Mouse (Mus musculus) hindbrain, embryonic 14.5 days (tissue): ENCODE data around the gene Clptm1. TPM values are rescaled to one million over a fixed set of nuclear protein-coding genes. Genes with fewer than 3 reads are reported as not detected.

Source experiments
- ATAC-seq: fragments of 200-750 bp; cut with Nextera tagmentation; 2 replicates; pipeline ENCODE4 v1.8.0; 2017; ENCODE audit warnings: moderate number of reproducible peaks, mild to moderate bottlenecking, moderate TSS enrichment, moderate library complexity; ENCODE audit not compliant: low FRiP score
- DNase-seq: peaks from one replicate; pipeline ENCODE4 v3.0.0-alpha.2; 2015; ENCODE audit warnings: low spot score
- H3K27ac ChIP-seq: fragments of 300-500 bp; sonication (generic); 2 replicates; pipeline ENCODE4 v1.5.1; 2014; ENCODE audit warnings: mild to moderate bottlenecking, moderate library complexity
- H3K27me3 ChIP-seq: fragments of 300-500 bp; sonication (generic); 2 replicates; pipeline ENCODE4 v1.6.1; 2014; ENCODE audit warnings: mild to moderate bottlenecking, low read length, mixed read lengths; ENCODE audit not compliant: control insufficient read depth, insufficient read depth
- H3K36me3 ChIP-seq: fragments of 300-500 bp; sonication (generic); replicated peaks from 2 replicates; pipeline ENCODE4 v1.6.1; 2014; ENCODE audit not compliant: control insufficient read depth, insufficient read depth
- H3K4me1 ChIP-seq: fragments of 300-500 bp; sonication (generic); replicated peaks from 2 replicates; pipeline ENCODE4 v1.6.1; 2014; ENCODE audit warnings: antibody characterized with exemption, low read length, mixed read lengths; ENCODE audit not compliant: control insufficient read depth, insufficient read depth
- H3K4me2 ChIP-seq: fragments of 300-500 bp; sonication (generic); replicated peaks from 2 replicates; pipeline ENCODE4 v1.6.1; 2014; ENCODE audit warnings: mild to moderate bottlenecking, moderate library complexity
- H3K4me3 ChIP-seq: fragments of 300-500 bp; sonication (generic); replicated peaks from 2 replicates; pipeline ENCODE4 v1.5.1; 2014; ENCODE audit warnings: mild to moderate bottlenecking, low read length
- H3K9ac ChIP-seq: fragments of 300-500 bp; sonication (generic); 2 replicates; pipeline ENCODE4 v1.6.1; 2014
- H3K9me3 ChIP-seq: fragments of 300-500 bp; sonication (generic); 2 replicates; pipeline ENCODE4 v1.6.1; 2016; ENCODE audit warnings: low read length; ENCODE audit not compliant: control insufficient read depth
- WGBS: fragments of 180-500 bp; shearing (Covaris S2); extraction: QIAGEN DNeasy Blood & Tissue Kit; methylation state at CpG from one replicate; pipeline ENCODE4 v1.1.7; 2014; 5-methylcytosine and 5-hydroxymethylcytosine counted together
- polyA plus RNA-seq: library from polyadenylated mRNA; unstranded; fragments of >200 nt; fragmentation: Nextera tagmentation; extraction: Ambion mirVana; gene quantifications from 2 replicates; pipeline ENCODE4 v1.2.1, GENCODE M21; 2014

The Clptm1 gene
- polyA plus RNA-seq, 1 experiment from 2014 or later, result 150 TPM

DNA sequence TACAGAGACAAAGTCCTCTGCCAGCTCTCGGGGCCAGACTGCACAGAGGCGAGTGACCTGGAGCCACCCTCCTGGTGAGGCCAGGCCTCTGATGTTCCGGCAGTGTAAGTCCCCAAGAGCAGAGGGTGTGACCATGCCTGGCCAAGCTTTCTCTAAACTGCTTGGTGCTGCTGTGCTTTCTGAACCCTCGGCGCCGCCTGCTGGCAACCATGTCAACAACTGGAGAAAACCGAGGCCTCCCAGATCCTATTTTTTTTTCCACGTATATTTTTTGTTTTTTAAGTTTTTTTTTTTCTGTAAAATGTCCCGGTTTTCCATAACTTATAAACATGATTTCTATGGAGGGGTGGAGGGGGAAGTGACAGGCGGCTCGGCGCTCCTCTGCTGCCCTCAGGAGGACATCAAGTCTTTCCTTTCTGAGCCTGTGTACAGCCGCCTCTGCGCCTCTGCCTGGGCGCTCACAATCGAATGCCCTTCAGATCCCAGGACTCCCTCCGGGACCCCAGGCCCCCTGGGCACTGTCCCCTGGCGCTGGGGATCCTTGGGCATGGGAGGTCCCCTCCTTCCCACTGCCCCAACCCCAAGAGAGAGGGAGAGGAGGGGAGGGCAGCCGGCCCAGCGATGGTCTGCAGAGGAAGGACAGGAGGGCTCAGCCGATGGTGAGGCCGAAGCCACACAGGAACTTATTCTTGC, 36.4 kb upstream of the Clptm1 start:
- H3K4me2 ChIP-seq, result no peak overlapping the region
- ATAC-seq (peak; percentile 21; the same call in 1 of the 2 replicates), DNase-seq (peak; percentile 70)
- no peaks in the 10 kb centered on the region for H3K9me3 ChIP-seq
- H3K36me3 ChIP-seq, result peaks cover 33% of the 10 kb centered on the region
- peaks cover 18% of the 10 kb centered on the region for H3K4me1 ChIP-seq
- WGBS, result 31% methylated on average over 22 of the region's 22 CpGs
- H3K27me3 ChIP-seq, result no peaks in the 10 kb centered on the region
- no peak overlapping the region; the same call in 1 of the 2 replicates for H3K27ac ChIP-seq
- H3K9ac ChIP-seq, result no peak overlapping the region
- H3K4me3 ChIP-seq, result no peak overlapping the region

DNA sequence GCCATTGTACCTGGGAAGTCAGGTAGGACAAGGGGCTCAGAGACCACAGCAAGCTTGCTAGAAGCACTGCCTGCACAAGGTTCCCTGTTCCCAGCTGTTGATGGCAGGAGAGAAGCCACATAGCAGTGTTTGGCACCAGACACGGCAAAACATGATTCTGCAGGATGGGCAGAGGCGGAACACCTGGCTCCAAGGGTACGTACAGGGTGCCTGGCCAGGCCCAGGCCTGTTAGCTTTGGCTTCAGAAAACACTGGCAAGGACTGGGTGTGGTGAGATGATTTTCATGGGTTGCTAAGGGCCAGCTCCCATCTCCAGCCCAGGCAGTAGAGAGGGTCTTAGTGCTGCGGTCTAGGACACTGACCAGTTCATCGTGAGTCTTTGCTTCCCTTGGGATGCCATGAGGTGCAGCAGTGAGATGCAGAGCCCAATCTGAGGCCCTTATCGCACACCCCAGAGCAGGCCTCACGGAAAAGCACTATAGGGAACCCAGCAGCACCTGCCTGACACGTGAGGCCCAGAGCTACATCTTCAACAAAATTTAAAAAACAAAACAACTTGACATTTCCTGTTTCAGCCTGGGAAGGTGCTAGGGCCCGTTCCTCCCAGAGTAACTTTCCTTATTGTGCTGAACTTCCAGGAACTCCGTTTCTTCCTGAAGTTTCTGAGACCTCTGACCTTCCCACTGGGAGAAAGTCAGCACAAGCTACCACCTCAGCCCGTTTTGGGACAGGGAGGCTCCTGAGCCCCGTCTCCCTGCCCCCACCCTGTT, 35.7 kb upstream of the Clptm1 start:
- ATAC-seq (no peak), DNase-seq (no peak)
- Histone ChIP-seq H3K4me3 (no peak overlapping the region), H3K4me1 (peaks cover 18% of the 10 kb centered on the region), H3K9ac (no peak overlapping the region), H3K9me3 (no peaks in the 10 kb centered on the region), H3K36me3 (peaks cover 33% of the 10 kb centered on the region), H3K4me2 (no peak overlapping the region), H3K27ac (no peak overlapping the region), H3K27me3 (no peaks in the 10 kb centered on the region)
- WGBS, result 61% methylated on average over 12 of the region's 12 CpGs

DNA sequence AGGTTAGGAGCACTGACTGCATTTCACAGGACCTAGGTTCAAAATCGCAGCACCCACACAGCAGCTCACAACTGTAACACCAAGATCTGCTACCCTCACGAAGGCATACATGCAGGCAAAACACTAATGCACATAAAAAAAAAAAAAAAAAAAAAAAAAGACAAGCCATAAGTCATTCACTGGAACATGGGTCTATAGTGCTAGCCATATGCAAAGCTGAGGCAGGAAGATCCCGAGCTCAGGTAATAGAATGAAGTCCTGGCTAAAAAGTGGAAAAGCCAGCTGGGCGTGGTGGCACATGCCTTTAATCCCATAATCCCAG, 35.0 kb upstream of the Clptm1 start:
- DNase-seq (no peak), ATAC-seq (no peak)
- H3K4me3 ChIP-seq, result no peak overlapping the region
- no peak overlapping the region for H3K4me2 ChIP-seq
- no peak overlapping the region for H3K27ac ChIP-seq
- 82% methylated on average over 4 of the region's 4 CpGs for WGBS
- peaks cover 26% of the 10 kb centered on the region for H3K36me3 ChIP-seq
- H3K9me3 ChIP-seq, result no peaks in the 10 kb centered on the region
- no peaks in the 10 kb centered on the region for H3K27me3 ChIP-seq
- H3K9ac ChIP-seq, result no peak overlapping the region
- H3K4me1 ChIP-seq, result peaks cover 18% of the 10 kb centered on the region

DNA sequence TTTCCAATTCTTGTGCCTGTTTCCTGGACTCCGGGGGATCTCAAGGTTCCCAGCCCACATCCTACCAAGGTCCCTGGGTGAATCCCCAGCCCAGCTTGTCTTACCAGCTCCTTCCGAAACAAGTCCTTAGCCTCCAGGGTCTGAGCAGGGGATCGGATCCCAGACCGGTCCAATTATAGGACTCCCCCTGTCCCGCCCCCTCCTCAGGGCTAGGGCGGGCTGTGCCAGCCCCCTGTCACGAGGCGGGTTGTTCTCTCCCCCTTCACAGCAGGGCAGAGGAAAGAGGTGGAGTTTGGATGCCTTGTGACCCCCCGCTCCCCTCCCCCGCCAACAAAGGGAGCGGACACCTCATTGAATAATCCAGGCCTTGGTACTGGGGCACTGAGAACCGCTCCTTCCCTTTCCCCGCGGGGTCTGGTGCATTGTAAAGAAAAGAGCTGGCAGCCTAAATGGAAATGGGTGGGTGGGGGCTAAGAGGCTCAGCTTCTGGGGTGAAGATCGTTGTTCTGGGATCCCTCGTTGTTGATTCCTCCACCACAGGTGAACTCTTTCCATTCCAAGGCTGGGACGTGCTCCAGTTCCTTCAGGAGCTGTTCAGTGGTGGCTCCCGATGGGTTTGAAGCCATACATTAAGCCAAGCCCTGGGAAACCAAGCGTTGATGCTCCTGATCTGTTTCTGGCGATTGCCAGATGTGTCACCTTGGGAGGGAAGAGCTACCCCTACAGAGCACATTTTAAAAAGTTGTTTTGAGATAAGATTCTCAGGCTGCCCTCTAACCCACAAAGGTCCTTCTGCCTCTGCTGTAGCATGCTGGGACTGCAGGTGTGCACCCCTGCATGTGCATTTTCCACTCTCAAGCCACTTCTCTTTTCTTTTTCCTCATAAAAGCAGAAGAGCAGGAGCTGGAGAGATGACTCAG, 34.3 kb upstream of the Clptm1 start, which contains the start of gene Apoe:
TSS of gene Apoe (minus strand) at position 282 of the 920 bp plus-strand sequence.
- Histone ChIP-seq H3K27ac (no peak within 1 kb of the TSS), H3K4me3 (peak within 1 kb of the TSS; percentile 28), H3K9ac (peak within 1 kb of the TSS; percentile 44), H3K4me1 (peaks cover 18% of the 10 kb centered on the region), H3K4me2 (peak within 1 kb of the TSS; percentile 48), H3K9me3 (no peaks in the 10 kb centered on the region), H3K36me3 (peaks cover 23% of the 10 kb centered on the region), H3K27me3 (no peaks in the 10 kb centered on the region)
- ATAC-seq (peak; percentile 52), DNase-seq (no peak)
- under 1% methylated on average over 19 of the region's 20 CpGs for WGBS

DNA sequence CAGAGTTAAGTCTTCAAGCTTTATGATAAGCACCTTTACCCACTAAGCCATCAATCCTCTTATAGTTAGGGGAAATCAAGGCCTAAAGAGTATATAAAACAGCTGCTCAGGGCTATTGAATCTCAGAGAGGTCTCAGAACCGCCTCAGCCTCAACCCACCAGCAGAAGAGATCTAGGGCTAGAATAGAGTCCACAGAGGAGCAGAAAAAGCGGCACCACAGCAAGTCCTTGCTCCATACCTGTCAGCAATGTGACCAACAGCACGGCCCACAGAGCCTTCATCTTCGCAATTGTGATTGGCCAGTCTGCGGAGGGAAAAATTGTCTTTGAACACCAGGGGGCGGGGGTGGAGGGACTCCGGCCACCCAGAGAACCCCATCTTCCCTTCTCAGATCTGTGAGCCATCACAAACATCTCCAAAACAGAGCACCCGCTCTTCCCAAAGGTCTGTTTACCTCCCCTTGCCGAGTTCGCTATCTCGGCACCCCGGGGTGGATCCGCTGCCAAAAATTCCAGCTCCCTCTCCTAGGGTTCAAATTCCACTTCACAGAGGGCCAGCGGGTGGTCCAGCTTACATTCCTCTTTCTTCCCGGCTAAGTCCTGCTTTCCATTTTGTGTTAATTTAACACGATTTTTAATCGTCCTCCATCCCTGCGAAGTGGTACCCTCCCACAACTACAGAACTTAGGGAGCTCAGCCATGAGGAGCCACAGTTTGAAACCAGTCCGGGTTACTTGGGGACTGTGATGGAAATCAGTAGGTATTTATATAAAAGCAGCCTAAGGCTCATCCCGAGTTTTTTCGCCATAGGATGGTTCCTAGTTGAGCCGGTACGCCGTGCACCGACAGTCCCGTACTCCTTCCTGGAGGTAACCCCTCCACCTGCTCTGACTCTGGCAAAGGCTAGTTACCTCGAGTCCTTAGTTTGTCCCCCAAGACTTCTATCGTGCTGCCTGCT, 33.4 kb upstream of the Clptm1 start:
- no peaks in the 10 kb centered on the region for H3K9me3 ChIP-seq
- H3K27me3 ChIP-seq, result no peaks in the 10 kb centered on the region
- peak overlapping the region; percentile 44 for H3K9ac ChIP-seq
- H3K4me3 ChIP-seq, result peak overlapping the region; percentile 28
- peaks cover 16% of the 10 kb centered on the region for H3K36me3 ChIP-seq
- peaks cover 20% of the 10 kb centered on the region for H3K4me1 ChIP-seq
- 2% methylated on average over 28 of the region's 28 CpGs for WGBS
- H3K27ac ChIP-seq, result no peak overlapping the region
- ATAC-seq (no peak), DNase-seq (no peak)
- peak overlapping the region; percentile 48 for H3K4me2 ChIP-seq

DNA sequence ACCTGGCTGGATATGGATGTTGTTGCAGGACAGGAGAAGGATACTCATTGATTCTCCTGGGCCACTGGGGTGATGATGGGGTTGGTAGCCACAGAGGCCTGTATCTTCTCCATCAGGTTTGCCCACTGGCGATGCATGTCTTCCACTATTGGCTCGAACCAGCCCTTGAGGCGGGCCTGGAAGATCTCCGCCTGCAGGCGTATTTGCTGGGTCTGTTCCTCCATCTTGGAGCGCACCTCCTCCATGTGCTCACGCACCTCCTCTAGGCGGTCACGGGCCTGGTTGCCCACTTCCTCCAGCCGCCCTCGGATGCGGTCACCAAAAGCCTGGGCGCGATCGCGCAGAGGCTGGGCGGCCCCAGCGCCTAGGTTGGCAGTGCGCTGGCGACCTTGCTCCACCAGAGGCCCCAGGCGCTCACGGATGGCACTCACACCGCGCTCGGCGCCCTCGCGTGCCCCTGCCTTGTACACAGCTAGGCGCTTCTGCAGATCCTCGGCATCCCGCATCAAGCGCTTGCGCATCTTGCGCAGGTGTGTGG, 31.6 kb upstream of the Clptm1 start:
- Histone ChIP-seq H3K36me3 (0 out of 2 replicates have a peak, but pooled peaks cover 1% of the 10 kb centered on the region), H3K4me1 (peaks cover 20% of the 10 kb centered on the region), H3K9me3 (no peaks in the 10 kb centered on the region), H3K4me2 (no peak overlapping the region), H3K27me3 (no peaks in the 10 kb centered on the region), H3K9ac (no peak overlapping the region), H3K27ac (no peak overlapping the region), H3K4me3 (no peak overlapping the region)
- no peak for ATAC-seq
- WGBS, result 95% methylated on average over 34 of the region's 34 CpGs
- no peak for DNase-seq

DNA sequence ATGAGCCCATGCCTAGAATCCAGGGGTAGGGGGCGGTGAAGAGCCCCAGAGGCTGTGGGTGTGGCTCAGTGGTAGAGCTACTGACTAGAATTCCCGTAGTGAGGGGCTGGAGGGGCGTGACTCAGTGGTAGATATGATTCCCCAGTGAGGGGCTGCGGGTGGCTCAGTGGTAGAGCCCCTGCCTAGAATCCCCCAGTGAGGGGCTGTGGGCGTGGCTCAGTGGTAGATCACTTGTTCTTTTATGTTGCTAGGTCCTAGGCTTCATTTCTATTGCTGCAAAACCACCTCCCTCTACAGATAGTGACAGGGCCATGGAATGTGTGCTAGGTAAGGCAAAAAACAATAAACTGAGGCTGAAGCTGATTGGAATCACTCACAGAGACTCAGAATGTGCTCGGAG, 31.0 kb upstream of the Clptm1 start:
- ATAC-seq (no peak), DNase-seq (no peak)
- Histone ChIP-seq H3K36me3 (no peaks in the 10 kb centered on the region), H3K27ac (no peak overlapping the region), H3K4me2 (no peak overlapping the region), H3K9me3 (no peaks in the 10 kb centered on the region), H3K4me1 (peaks cover 20% of the 10 kb centered on the region), H3K4me3 (no peak overlapping the region), H3K9ac (no peak overlapping the region), H3K27me3 (no peaks in the 10 kb centered on the region)
- WGBS, result 87% methylated on average over 6 of the region's 6 CpGs

DNA sequence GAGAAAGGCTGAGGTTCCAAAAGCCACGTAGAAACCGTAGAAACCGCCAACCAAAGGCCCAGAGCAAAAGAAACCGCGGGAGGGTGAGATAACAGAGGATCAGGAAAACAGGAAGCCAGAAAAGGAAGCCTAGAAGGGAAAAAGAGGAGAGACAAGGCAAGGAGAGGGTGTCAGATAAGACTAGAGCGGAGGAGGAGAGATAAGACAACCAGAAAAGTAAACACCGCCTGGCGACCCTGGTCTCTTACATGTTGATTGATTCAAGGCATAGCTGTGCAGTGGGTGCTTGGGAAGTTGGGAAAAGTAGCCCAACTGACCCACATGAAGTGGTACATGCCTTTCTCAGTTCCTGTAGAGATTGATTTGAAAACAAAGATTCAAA, 30.4 kb upstream of the Clptm1 start:
- Histone ChIP-seq H3K4me1 (peaks cover 20% of the 10 kb centered on the region), H3K4me3 (no peak overlapping the region), H3K27ac (no peak overlapping the region), H3K36me3 (no peaks in the 10 kb centered on the region), H3K4me2 (no peak overlapping the region), H3K9ac (no peak overlapping the region), H3K27me3 (no peaks in the 10 kb centered on the region), H3K9me3 (no peaks in the 10 kb centered on the region)
- ATAC-seq, result no peak
- no peak for DNase-seq
- WGBS, result 58% methylated on average over 8 of the region's 8 CpGs
